Mouse (Mus musculus): ENCODE data around the gene Coro2a. TPM values are rescaled to one million over a fixed set of nuclear protein-coding genes. Genes with fewer than 3 reads are reported as not detected.
A peak's percentile ranks its signal among the peaks of the same experiment; 100 is the strongest.

Gene Coro2a
- polyA plus RNA-seq, 1 experiment from 2014 or later, result 1.4 TPM

DNA sequence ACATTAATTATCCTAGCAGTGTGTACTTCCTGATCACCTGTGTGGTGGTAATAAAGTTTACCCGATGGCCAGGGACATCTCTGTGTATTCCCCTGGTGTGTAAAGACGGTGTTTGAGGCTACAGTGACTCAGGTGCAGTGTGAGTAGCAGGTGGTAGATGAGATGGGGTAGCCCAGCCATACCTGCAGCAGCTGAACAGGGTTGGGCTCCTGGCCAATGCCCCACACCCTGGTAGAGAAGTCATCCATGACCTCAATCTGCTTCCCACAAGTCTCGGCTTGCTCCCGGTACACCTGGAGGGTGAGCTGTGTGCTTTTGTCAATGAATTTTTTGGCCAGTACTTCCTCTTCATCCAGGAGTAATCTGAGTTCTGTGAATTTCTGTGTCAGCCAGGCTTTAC, 78.7 kb downstream of the Coro2a start:
- WGBS, result 89% methylated on average over 4 of the region's 4 CpGs
- peaks cover 4% of the 10 kb centered on the region for H3K9me3 ChIP-seq
- H3K36me3 ChIP-seq, result no peaks in the 10 kb centered on the region
- no peak overlapping the region for H3K4me3 ChIP-seq
- no peak for DNase-seq (ENCODE audit: low spot score)
- H3K27ac ChIP-seq, result no peak overlapping the region
- peaks cover 37% of the 10 kb centered on the region; the same call in 1 of the 2 replicates for H3K27me3 ChIP-seq (ENCODE audit: insufficient read depth, poor library complexity, severe bottlenecking)
- H3K4me1 ChIP-seq, result peaks cover 31% of the 10 kb centered on the region

DNA sequence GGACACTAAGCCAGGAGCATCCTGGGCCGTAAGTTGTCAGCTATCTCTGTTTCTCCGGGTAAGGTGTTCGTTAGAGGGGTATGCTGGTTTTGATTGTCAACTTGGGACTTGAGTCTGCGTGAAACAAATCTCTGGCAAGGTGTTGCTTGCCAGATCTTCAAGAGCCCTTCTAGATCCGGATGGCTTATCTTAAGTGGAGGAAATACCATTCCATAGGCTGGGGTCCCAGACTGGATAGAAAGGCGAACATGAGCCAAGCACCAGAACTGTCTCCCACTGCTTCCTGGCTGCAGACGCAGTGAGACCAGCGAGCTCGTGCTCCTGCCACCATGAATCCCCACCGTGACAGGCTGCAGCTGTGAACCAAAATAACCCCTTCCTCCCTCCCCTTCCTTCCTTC, 80.5 kb downstream of the Coro2a start:
- Histone ChIP-seq H3K36me3 (no peaks in the 10 kb centered on the region), H3K9me3 (peaks cover 4% of the 10 kb centered on the region), H3K27ac (no peak overlapping the region), H3K4me3 (no peak overlapping the region), H3K27me3 (ENCODE audit: insufficient read depth, poor library complexity, severe bottlenecking) (peaks cover 35% of the 10 kb centered on the region; the same call in 1 of the 2 replicates), H3K4me1 (peaks cover 23% of the 10 kb centered on the region)
- WGBS, result 56% methylated on average over 10 of the region's 10 CpGs
- DNase-seq (ENCODE audit: low spot score), result no peak

DNA sequence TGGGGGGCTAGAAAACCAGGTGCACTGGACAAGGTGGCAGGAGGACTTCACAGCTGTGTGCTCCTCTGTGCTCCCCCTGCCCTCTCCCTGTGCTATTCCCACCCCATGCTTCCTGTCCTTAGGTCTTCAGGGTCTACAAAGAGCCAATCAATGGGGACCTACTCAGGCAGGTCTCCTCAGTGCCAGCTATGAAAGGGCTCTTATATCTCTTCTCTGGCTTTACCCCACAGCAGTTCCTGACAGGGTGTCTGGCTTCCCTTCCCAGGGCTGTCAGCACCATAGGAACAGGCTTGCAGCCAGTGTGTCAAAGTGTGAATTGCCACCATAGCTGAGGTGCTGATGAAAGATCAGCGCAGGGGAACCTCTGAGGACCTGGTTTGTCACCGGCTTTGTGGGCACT, 81.5 kb downstream of the Coro2a start:
- peaks cover 4% of the 10 kb centered on the region for H3K9me3 ChIP-seq
- H3K27ac ChIP-seq, result no peak overlapping the region
- H3K4me1 ChIP-seq, result peaks cover 23% of the 10 kb centered on the region
- peak; percentile 83 for DNase-seq (ENCODE audit: low spot score)
- no peak overlapping the region for H3K4me3 ChIP-seq
- 34% methylated on average over 2 of the region's 2 CpGs for WGBS
- peaks cover 35% of the 10 kb centered on the region; the same call in 1 of the 2 replicates for H3K27me3 ChIP-seq (ENCODE audit: insufficient read depth, poor library complexity, severe bottlenecking)
- no peaks in the 10 kb centered on the region for H3K36me3 ChIP-seq

- 11% methylated on average over 16 of the region's 16 CpGs for WGBS
- no peak overlapping the region for H3K27ac ChIP-seq
Measured at GRCm38 (mm10) chr4:46507736-46508460, 94.1 kb downstream of the Coro2a start.

GRCm38 (mm10) chr4:46506801-46507610, 95.0 kb downstream of the Coro2a start:
- H3K36me3 ChIP-seq, result peaks cover 24% of the 10 kb centered on the region

More at GRCm38 (mm10) chr4:46507736-46508460, 94.1 kb downstream of the Coro2a start:
- 0 out of 2 replicates have a peak, but pooled peaks cover 6% of the 10 kb centered on the region for H3K9me3 ChIP-seq
- peaks cover 27% of the 10 kb centered on the region for H3K27me3 ChIP-seq (ENCODE audit: insufficient read depth, poor library complexity, severe bottlenecking)
- peaks cover 15% of the 10 kb centered on the region for H3K36me3 ChIP-seq
- H3K4me3 ChIP-seq, result peak overlapping the region; percentile 74
- DNase-seq (ENCODE audit: low spot score), result no peak
- peaks cover 12% of the 10 kb centered on the region for H3K4me1 ChIP-seq

DNA sequence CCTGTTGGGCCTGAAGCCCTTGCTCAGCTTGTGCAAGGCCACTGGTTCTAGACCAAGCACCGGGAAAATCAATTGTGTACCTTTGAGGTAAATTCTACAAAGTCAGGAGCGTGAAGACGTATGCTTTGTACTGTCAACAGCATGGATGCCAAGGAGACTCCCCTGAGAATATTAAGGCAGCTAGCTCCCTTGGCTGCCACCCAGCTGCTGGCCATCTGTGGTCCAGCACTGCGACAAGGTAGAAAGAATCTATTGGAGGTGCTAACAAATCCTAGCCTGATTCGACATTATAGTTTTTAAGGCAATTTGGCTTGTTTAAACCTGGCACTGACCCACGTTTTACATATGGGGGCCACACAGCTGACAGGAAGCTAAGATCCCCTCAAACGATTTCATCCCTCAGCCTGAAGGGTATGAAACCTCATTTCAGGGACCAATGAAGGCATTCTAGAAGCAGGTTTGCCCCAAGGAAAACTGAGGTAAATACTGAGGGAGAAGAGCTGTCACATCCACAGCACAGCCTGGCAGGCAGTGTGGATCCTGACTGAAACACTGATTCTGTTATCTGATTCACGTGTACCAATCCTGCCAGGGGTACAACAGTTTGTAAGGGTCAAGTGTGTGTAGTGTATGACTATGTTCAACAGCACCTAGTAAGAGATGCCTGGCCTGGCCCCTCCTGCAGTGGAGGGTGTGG, 96.5 kb downstream of the Coro2a start:
- Histone ChIP-seq H3K27me3 (ENCODE audit: insufficient read depth, poor library complexity, severe bottlenecking) (peaks cover 27% of the 10 kb centered on the region), H3K27ac (no peak overlapping the region), H3K4me1 (peaks cover 17% of the 10 kb centered on the region), H3K36me3 (peaks cover 39% of the 10 kb centered on the region), H3K9me3 (0 out of 2 replicates have a peak, but pooled peaks cover 2% of the 10 kb centered on the region), H3K4me3 (no peak overlapping the region)
- WGBS, result 71% methylated on average over 8 of the region's 8 CpGs
- DNase-seq (ENCODE audit: low spot score), result no peak

More at GRCm38 (mm10) chr4:46506801-46507610, 95.0 kb downstream of the Coro2a start:
- 0 out of 2 replicates have a peak, but pooled peaks cover 6% of the 10 kb centered on the region for H3K9me3 ChIP-seq
- peak overlapping the region; percentile 74 for H3K4me3 ChIP-seq
- H3K27me3 ChIP-seq (ENCODE audit: insufficient read depth, poor library complexity, severe bottlenecking), result peaks cover 27% of the 10 kb centered on the region
- peak; percentile 98 for DNase-seq (ENCODE audit: low spot score)
- peaks cover 17% of the 10 kb centered on the region for H3K4me1 ChIP-seq
- peak overlapping the region; percentile 79 for H3K27ac ChIP-seq
- under 1% methylated on average over 92 of the region's 94 CpGs for WGBS

DNA sequence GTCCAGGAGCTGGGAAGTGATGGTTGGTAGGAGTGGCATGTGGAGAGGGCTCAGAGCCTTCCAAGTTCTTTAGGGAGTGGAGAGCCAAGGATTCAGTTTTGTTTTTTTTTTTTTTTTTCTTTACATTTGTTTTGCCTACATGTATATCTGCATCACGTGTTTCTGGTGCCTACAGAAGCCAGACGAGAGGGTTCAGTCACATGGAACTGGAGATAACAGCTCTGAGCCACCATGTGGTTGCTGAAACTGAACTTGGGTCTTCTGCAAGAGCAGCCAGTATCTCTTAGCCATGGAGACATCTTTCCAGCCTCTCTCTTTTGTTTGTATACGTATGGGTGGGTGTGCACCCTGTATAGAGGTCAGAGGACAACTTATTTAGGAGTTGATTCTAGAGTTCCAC, 98.1 kb downstream of the Coro2a start:
- WGBS, result 60% methylated on average over 3 of the region's 3 CpGs
- DNase-seq (ENCODE audit: low spot score), result no peak
- Histone ChIP-seq H3K9me3 (no peaks in the 10 kb centered on the region), H3K27ac (no peak overlapping the region), H3K4me1 (peaks cover 17% of the 10 kb centered on the region), H3K27me3 (ENCODE audit: insufficient read depth, poor library complexity, severe bottlenecking) (peaks cover 27% of the 10 kb centered on the region), H3K36me3 (peaks cover 54% of the 10 kb centered on the region), H3K4me3 (no peak overlapping the region)

- Histone ChIP-seq H3K27me3 (ENCODE audit: insufficient read depth, poor library complexity, severe bottlenecking) (peaks cover 27% of the 10 kb centered on the region), H3K36me3 (peaks cover 54% of the 10 kb centered on the region), H3K4me3 (no peak overlapping the region)
Measured at GRCm38 (mm10) chr4:46502606-46503502, 99.1 kb downstream of the Coro2a start.

GRCm38 (mm10) chr4:46498976-46499375, 103.0 kb downstream of the Coro2a start:
- WGBS, result 16% methylated on average over 4 of the region's 4 CpGs
- Histone ChIP-seq H3K27ac (no peak overlapping the region), H3K4me1 (peaks cover 12% of the 10 kb centered on the region; the same call in 1 of the 2 replicates), H3K27me3 (ENCODE audit: insufficient read depth, poor library complexity, severe bottlenecking) (no peaks in the 10 kb centered on the region), H3K4me3 (no peak overlapping the region), H3K9me3 (no peaks in the 10 kb centered on the region), H3K36me3 (peaks cover 74% of the 10 kb centered on the region)
- DNase-seq (ENCODE audit: low spot score), result no peak

More at GRCm38 (mm10) chr4:46502606-46503502, 99.1 kb downstream of the Coro2a start:
- Histone ChIP-seq H3K27ac (no peak overlapping the region), H3K9me3 (no peaks in the 10 kb centered on the region), H3K4me1 (peaks cover 23% of the 10 kb centered on the region)
- DNase-seq (ENCODE audit: low spot score), result no peak
- WGBS, result 76% methylated on average over 16 of the region's 16 CpGs

DNA sequence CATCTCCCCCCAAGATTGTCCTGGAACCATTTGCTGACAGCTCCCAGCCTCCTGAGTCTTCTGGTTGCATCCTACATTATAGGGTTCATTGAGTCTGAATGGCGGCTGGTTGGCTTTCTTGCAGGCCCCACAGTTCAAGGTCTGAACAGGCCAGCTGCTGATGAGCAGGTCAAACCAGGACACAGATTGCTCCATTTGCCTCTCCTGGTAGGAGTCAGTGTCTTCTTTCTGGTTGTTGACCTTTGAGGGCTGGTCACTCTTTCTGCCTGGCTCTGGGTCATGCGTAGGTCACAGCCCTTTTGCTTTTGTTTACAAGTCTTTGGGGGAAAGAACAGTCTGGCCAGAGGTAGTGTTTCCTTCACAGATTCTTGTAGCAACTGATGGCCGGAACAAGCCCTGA, 103.5 kb downstream of the Coro2a start:
- DNase-seq (ENCODE audit: low spot score), result no peak
- H3K4me1 ChIP-seq, result peaks cover 12% of the 10 kb centered on the region; the same call in 1 of the 2 replicates
- H3K27ac ChIP-seq, result no peak overlapping the region
- H3K27me3 ChIP-seq (ENCODE audit: insufficient read depth, poor library complexity, severe bottlenecking), result no peaks in the 10 kb centered on the region
- no peak overlapping the region for H3K4me3 ChIP-seq
- H3K36me3 ChIP-seq, result peaks cover 74% of the 10 kb centered on the region
- 80% methylated on average over 3 of the region's 3 CpGs for WGBS
- no peaks in the 10 kb centered on the region for H3K9me3 ChIP-seq

GRCm38 (mm10) chr4:46497286-46497892, 104.6 kb downstream of the Coro2a start:
- Histone ChIP-seq H3K27me3 (ENCODE audit: insufficient read depth, poor library complexity, severe bottlenecking) (no peaks in the 10 kb centered on the region), H3K36me3 (peaks cover 75% of the 10 kb centered on the region), H3K4me1 (peaks cover 6% of the 10 kb centered on the region; the same call in 1 of the 2 replicates), H3K9me3 (no peaks in the 10 kb centered on the region), H3K4me3 (no peak overlapping the region), H3K27ac (no peak overlapping the region)
- 39% methylated on average over 4 of the region's 4 CpGs for WGBS
- DNase-seq (ENCODE audit: low spot score), result no peak

All from heart, embryonic 10.5 days (tissue).